Mouse (Mus musculus) lung, adult 2 months (tissue): ENCODE data around the gene Ifne. TPM values are rescaled to one million over a fixed set of nuclear protein-coding genes. Genes with fewer than 3 reads are reported as not detected.
"Not testable (repeated sequence)": the region's sequence is repeated elsewhere in the genome, so short reads cannot be mapped to it uniquely, and the experiment has no call there.

ENCODE experiments used
- DNase-seq: peaks from one replicate; pipeline ENCODE4 v3.0.0; 2022
- H3K4me1 ChIP-seq: fragments of 200-500 bp; 2 replicates; pipeline ENCODE4 v1.6.1; 2011; ENCODE audit warnings: low read length; ENCODE audit not compliant: control insufficient read depth, insufficient read depth
- H3K4me3 ChIP-seq: fragments of 200-500 bp; replicated peaks from 2 replicates; pipeline ENCODE3; 2011; ENCODE audit warnings: low read depth, mild to moderate bottlenecking, control low read depth, low read length; ENCODE audit errors: extremely low read depth
- CTCF ChIP-seq: fragments of 200-500 bp; IDR thresholded peaks from 2 replicates; pipeline ENCODE4 v1.5.1; 2011; ENCODE audit warnings: mild to moderate bottlenecking, low read length, control low read depth; ENCODE audit not compliant: insufficient read depth
- POLR2A ChIP-seq: fragments of 200-500 bp; IDR thresholded peaks from 2 replicates; pipeline ENCODE4 v1.6.1; 2011; ENCODE audit warnings: low read depth, mild to moderate bottlenecking, control low read depth, low read length, borderline replicate concordance; ENCODE audit errors: extremely low read depth
- WGBS: fragments of 180-500 bp; shearing (Covaris S2); methylation state at CpG from one replicate; pipeline ENCODE4 v1.1.7; 2018; 5-methylcytosine and 5-hydroxymethylcytosine counted together
- polyA plus RNA-seq: library from polyadenylated mRNA; depleted of rRNA; stranded (reverse); fragments of >200 nt; gene quantifications from 2 replicates; pipeline ENCODE4 v1.2.3, GENCODE M21; 2012; rRNA removed

Ifne gene
- polyA plus RNA-seq, 1 experiment: not detected

DNA sequence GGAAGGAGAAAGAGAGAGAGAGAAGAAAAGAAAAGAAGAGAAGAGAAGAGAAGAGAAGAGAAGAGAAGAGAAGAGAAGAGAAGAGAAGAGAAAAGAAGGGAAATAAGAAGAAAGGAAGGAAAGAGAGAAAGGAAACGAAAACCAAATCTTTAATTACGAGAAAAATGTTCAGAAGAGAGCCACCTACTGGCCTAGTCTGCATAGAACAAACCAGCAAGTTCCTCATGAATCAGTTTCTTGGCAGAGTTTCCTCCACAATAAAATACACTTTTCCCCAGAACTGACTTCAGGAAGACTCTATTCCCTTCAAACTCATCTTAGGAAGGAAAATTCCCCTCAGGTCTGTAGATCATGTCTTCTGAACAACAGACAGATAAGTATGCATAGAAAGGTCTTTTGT is 34.7 kb downstream of the Ifne start:
- H3K4me3 ChIP-seq: no peak overlapping the region
- WGBS: 35% methylated on average over 2 of the region's 2 CpGs
- DNase-seq: no peak
- TF ChIP-seq CTCF: no peak
- TF ChIP-seq POLR2A: no peak
- H3K4me1 ChIP-seq: no peaks in the 10 kb centered on the region

DNA sequence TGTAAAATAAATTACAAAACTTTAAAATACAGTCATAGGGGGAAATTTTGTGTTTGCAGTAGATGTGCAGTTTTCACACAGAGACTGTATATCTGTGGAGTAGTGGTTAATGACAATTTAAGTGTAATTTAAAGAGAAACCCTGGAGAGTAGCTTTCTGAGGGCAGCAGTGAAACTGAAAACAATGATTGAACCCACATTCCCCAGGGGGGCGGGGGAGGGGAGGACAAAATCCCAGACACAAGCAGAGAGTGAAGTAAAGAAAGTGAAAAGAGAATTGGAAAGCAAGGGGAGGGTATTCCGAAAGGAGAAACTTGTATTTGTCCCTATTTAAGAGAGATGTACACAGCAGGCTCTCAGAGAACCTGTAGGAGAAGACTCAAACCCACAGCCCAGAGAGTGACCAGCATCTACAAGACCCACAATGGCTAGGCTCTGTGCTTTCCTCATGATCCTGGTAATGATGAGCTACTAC is 38.5 kb downstream of the Ifne start, which contains the start of gene Ifna4:
Gene Ifna4 (plus strand): TSS at position 424 of the 474 bp plus-strand sequence.
- H3K4me3 ChIP-seq: no peak within 1 kb of the TSS
- DNase-seq: no peak
- no peak for TF ChIP-seq CTCF
- no peak for TF ChIP-seq POLR2A
- H3K4me1 ChIP-seq: no peaks in the 10 kb centered on the region
- WGBS: 39% methylated on average over 2 of the region's 2 CpGs

DNA sequence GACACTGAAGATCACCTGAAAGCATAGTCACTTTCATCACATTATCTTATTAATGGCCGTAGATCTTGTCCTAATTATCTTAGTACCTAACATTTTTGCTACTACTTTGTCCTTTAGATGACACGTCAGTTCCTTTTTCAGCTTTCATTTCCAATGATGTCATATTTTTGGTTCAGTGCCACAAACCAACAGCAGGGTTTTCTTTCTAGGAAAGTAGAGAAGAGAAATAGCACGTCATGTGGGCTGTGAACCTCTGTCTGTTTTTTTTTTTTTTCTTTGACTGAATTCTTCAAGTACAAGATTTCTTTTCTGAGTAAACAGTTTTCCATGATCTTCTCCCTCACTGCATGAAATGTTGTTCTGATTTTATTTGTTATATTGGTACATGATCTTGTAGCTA is 39.9 kb downstream of the Ifne start:
- WGBS: 44% methylated on average over 3 of the region's 3 CpGs
- no peaks in the 10 kb centered on the region for H3K4me1 ChIP-seq
- H3K4me3 ChIP-seq: no peak overlapping the region
- TF ChIP-seq CTCF: no peak
- TF ChIP-seq POLR2A: no peak
- no peak for DNase-seq

DNA sequence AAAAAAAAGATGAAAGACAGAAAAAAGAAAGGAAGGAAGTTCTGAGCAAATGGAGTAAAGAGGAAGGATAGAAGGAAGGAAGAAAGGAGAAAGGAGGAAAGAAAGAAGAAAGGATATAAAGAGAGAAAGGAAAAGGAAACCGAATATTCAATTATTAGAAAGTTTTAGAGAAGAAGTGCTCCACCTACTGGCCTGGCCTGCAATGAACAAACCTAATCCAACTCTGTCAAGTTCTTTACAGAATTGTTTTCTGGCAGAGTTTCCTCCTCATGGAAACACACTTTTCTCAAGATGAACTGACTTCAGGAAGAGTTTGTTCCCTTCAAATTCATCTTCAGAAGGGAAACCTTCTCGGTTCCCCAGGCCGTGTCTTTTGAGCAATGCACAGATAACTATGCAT is 41.2 kb downstream of the Ifne start:
- no peak for TF ChIP-seq CTCF
- TF ChIP-seq POLR2A: no peak
- DNase-seq: peak; percentile 8
- WGBS: 34% methylated on average over 3 of the region's 3 CpGs
- Histone ChIP-seq H3K4me1 (no peaks in the 10 kb centered on the region), H3K4me3 (no peak overlapping the region)

DNA sequence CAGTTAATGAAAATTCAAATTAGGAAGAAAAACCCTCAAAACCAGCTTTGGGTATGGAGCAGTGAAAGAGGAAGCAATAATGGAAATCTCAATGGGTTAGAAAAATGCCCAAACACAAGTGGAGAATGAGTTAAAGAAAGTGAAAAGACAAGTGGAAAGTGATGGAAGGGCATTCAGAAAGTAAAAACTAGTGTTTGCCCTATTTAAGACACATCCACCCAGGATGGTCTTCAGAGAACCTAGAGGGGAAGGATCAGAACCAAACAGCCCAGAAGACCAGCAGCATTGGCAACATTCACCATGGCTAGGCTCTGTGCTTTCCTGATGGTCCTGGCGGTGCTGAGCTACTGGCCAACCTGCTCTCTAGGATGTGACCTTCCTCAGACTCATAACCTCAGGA is 44.8 kb downstream of the Ifne start, which contains the start of gene Ifna5:
Gene Ifna5 (plus strand): TSS at position 301 of the 400 bp plus-strand sequence.
- DNase-seq, H3K4me1 ChIP-seq, H3K4me3 ChIP-seq: not testable (repeated sequence)
- WGBS: 77% methylated on average over 1 of the region's 1 CpGs

DNA sequence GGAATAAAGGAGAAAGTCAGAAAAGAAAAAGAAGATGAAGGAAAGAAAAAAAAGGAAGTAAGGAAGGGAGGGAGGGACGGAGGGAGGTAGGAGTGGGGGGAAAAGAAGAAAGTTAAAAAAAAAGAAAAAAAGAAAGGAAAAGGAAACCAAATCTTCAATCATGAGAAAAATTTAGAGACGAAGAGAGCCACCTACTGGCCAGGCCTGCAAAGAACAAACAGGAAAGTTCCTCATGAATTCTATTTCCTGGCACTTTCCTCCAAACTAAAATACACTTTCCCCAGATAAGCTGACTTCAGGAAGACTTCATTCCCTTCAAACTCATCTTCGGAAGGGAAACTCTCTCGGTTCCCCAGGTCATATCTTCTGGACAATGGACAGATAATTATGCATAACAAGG is 49.5 kb downstream of the Ifne start:
- 18% methylated on average over 4 of the region's 4 CpGs for WGBS
- Histone ChIP-seq H3K4me1 (no peaks in the 10 kb centered on the region), H3K4me3 (no peak overlapping the region)
- TF ChIP-seq CTCF (0 out of 2 replicates have a peak, but pooled peaks have one; percentile 7), POLR2A (no peak)
- DNase-seq: peak; percentile 9

Other genes starting within 250 kb of the Ifne start
- not detected in 2 replicates for gene C87499, start 245.8 kb downstream of the Ifne start, polyA plus RNA-seq
- gene Ifna13, start 235.7 kb downstream of the Ifne start, polyA plus RNA-seq: not detected in 2 replicates
- gene Ifna16, start 203.3 kb downstream of the Ifne start, polyA plus RNA-seq: not detected in 2 replicates
- gene Ifna2, start 196.3 kb downstream of the Ifne start, polyA plus RNA-seq: not detected in 2 replicates
- not detected in 2 replicates for gene Ifnab, start 188.8 kb downstream of the Ifne start, polyA plus RNA-seq
- gene Gm26566, start 158.4 kb downstream of the Ifne start, polyA plus RNA-seq: 0.19 and 0.33 TPM in 2 replicates
- gene Klhl9, start 157.7 kb downstream of the Ifne start, polyA plus RNA-seq: 19.6 and 19.7 TPM in 2 replicates
- not detected in 2 replicates for gene Gm13271, start 125.3 kb downstream of the Ifne start, polyA plus RNA-seq
- gene Gm13283, start 120.1 kb downstream of the Ifne start, polyA plus RNA-seq: not detected in 2 replicates
- gene Gm13290, start 106.4 kb downstream of the Ifne start, polyA plus RNA-seq: not detected in 2 replicates
- not detected in 2 replicates for gene Gm13289, start 103.3 kb downstream of the Ifne start, polyA plus RNA-seq
- gene Gm13272, start 100.4 kb downstream of the Ifne start, polyA plus RNA-seq: not detected in 2 replicates
- not detected in 2 replicates for gene Ifnz, start 98.1 kb downstream of the Ifne start, polyA plus RNA-seq
- not detected in 2 replicates for gene Gm13276, start 94.5 kb downstream of the Ifne start, polyA plus RNA-seq
- not detected in 2 replicates for gene Gm13277, start 91.6 kb downstream of the Ifne start, polyA plus RNA-seq
- gene Gm13278, start 88.7 kb downstream of the Ifne start, polyA plus RNA-seq: not detected in 2 replicates
- gene Gm13275, start 85.7 kb downstream of the Ifne start, polyA plus RNA-seq: not detected in 2 replicates
- gene Gm13279, start 82.8 kb downstream of the Ifne start, polyA plus RNA-seq: not detected in 2 replicates
- not detected in 2 replicates for gene Gm13285, start 80.5 kb downstream of the Ifne start, polyA plus RNA-seq
- not detected in 2 replicates for gene Gm13287, start 76.9 kb downstream of the Ifne start, polyA plus RNA-seq
- not detected in 2 replicates for gene Gm13288, start 74.7 kb downstream of the Ifne start, polyA plus RNA-seq
- not detected in 2 replicates for gene Ifna7, start 64.0 kb downstream of the Ifne start, polyA plus RNA-seq
- gene Ifna11, start 60.2 kb downstream of the Ifne start, polyA plus RNA-seq: not detected in 2 replicates
- not detected in 2 replicates for gene Ifna6, start 52.8 kb downstream of the Ifne start, polyA plus RNA-seq
- gene Ifna5, start 44.7 kb downstream of the Ifne start, polyA plus RNA-seq: not detected in 2 replicates
- gene Ifna4, start 38.3 kb downstream of the Ifne start, polyA plus RNA-seq: not detected in 2 replicates
- gene Ifna1, start 30.1 kb downstream of the Ifne start, polyA plus RNA-seq: not detected in 2 replicates